Mouse (Mus musculus): ENCODE measurements around the gene Defb30. TPM values are rescaled to one million over a fixed set of nuclear protein-coding genes. Genes with fewer than 3 reads are reported as not detected.

Defb30 gene
- polyA plus RNA-seq, 1 experiment: not detected

DNA sequence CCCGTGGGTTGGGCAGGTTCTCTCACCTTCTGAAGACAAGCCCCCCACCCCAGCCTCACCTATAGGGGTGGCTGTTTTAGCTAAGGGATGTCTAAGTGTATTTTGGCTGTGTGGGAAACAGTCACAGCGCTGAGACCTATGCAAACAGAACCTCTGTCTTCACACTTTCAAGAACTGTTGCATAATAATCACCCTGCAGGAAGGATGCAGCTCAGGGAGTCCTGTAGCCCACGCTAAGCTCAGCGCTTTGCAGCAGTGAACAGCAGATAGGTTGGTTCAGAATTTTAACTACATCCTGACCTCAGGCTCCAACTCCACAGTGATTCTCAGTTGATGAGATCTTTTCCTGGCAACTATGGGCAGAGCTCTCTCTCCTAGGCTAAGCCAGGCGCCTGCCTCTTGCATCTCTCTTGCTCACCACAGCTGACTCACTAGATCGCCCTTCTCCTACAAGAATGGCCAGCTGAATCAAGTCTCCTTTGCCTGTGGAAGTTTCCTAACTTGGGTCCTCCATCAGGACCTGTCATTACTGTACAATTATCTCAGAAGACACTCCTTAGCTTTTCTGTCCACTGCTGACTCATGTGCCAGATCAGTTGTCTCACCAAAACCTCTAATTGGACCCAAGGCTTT, 29.1 kb downstream of the Defb30 start:
- Histone ChIP-seq H3K4me3 (no peak overlapping the region), H3K36me3 (ENCODE audit: control insufficient read depth, insufficient read depth) (no peaks in the 10 kb centered on the region), H3K27me3 (ENCODE audit: control insufficient read depth, insufficient read depth, insufficient read length) (no peaks in the 10 kb centered on the region), H3K79me2 (ENCODE audit: control insufficient read depth, insufficient read depth) (no peaks in the 10 kb centered on the region), H3K4me2 (ENCODE audit: low read depth) (peak overlapping the region; percentile 87), H3ac (ENCODE audit: control insufficient read depth, insufficient read length) (no peak overlapping the region)
- TF ChIP-seq SRF (IDR thresholded peaks at IDR 0.05; ENCODE audit: control insufficient read depth, insufficient read length, low read depth) (no peak), MYOD1 (IDR thresholded peaks at IDR 0.05; ENCODE audit: control insufficient read depth in 1 of 3, insufficient read length in 2 of 3, low read depth in 2 of 3) (no peak), TCF12 (IDR thresholded peaks at IDR 0.05; ENCODE audit: insufficient read depth, poor library complexity, severe bottlenecking) (no peak), CEBPB (IDR thresholded peaks at IDR 0.05; ENCODE audit: insufficient read depth, poor library complexity, severe bottlenecking) (peak; percentile 87), POLR2A (IDR thresholded peaks at IDR 0.05; ENCODE audit: insufficient read length, low read depth) (peak; percentile 16), POLR2AphosphoS2 (IDR thresholded peaks at IDR 0.05; ENCODE audit: insufficient read length, low read depth) (no peak), MYOG (IDR thresholded peaks at IDR 0.05; ENCODE audit: control insufficient read depth in 1 of 3, insufficient read depth in 1 of 3, insufficient read length in 2 of 3, low read depth in 2 of 3) (no peak)

DNA sequence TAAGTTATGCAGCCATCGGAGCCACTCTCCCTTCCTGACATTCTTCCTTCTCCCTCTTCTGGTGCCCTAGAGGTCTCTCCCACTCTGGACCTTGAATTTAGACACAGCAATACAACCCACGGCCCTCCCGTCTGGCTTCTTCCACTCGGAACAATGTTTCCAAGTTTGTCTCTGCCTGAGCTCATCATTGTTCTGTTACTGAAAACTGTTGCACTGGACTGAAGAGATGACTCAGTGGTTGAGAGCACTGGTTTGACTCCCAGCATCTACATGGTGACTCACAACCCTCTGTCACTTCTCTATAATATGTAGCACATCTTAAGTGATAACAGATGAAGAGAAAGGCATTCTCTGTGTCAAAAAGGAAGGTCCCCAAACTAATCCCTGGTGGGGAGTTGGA, 35.1 kb downstream of the Defb30 start:
- no peak for TF ChIP-seq REST (IDR thresholded peaks at IDR 0.05; ENCODE audit: insufficient read depth, insufficient read length)
- Histone ChIP-seq H3K4me2 (ENCODE audit: low read depth) (peak overlapping the region; percentile 63), H3K4me3 (no peak overlapping the region), H3K27me3 (ENCODE audit: control insufficient read depth, insufficient read depth, insufficient read length) (no peaks in the 10 kb centered on the region), H3K36me3 (ENCODE audit: control insufficient read depth, insufficient read depth) (no peaks in the 10 kb centered on the region), H3K79me2 (ENCODE audit: control insufficient read depth, insufficient read depth) (no peaks in the 10 kb centered on the region), H3ac (ENCODE audit: control insufficient read depth, insufficient read length) (no peak overlapping the region)

DNA sequence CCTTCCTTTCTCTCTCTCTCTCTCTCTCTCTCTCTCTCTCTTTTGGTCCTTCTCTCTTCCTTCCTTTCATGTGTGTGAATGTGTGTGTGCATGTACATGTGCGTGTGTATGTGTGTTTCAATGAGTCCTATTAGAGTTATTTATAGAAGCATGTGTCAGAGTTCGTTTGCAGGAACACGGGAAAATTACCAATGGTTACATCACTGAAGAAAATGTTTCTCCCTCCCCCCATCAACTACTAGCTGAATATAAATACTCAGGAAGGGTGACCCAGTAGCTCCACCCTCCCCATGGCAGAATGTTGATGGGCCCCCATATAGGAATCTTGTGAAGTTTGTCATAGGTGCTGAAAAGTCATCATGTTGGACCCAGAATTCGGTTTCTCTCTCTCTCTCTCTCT, 36.7 kb downstream of the Defb30 start:
- Histone ChIP-seq H3K27me3 (ENCODE audit: control insufficient read depth, insufficient read depth, insufficient read length) (no peaks in the 10 kb centered on the region), H3ac (ENCODE audit: control insufficient read depth, insufficient read length) (no peak overlapping the region), H3K4me3 (no peak overlapping the region), H3K79me2 (ENCODE audit: control insufficient read depth, insufficient read depth) (no peaks in the 10 kb centered on the region), H3K36me3 (ENCODE audit: control insufficient read depth, insufficient read depth) (no peaks in the 10 kb centered on the region), H3K4me2 (ENCODE audit: low read depth) (no peak overlapping the region)
- TF ChIP-seq MYOD1 (IDR thresholded peaks at IDR 0.05; ENCODE audit: control insufficient read depth in 1 of 3, insufficient read length in 2 of 3, low read depth in 2 of 3) (no peak), CEBPB (IDR thresholded peaks at IDR 0.05; ENCODE audit: insufficient read depth, poor library complexity, severe bottlenecking) (peak; percentile 83)

DNA sequence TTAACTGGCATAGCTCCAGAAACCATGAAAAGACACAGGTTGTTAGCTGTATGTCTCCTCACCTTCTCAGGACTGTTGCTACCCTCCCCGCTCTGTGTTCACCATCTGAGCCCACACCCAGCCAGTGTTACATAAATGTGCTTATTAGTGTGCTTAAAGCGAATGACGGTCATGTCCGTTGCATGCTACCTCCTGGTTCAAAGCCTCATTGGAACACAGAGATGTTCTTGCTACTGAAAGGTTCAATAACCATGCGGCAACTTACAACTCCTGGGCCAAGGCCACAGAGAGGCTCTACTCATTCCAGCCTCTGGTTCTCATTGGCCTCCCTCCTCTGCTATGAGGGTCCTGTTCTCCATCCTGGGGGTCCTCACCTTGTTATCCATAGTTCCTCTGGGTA, 38.3 kb downstream of the Defb30 start, which contains the start of gene Defb43:
TSS of gene Defb43 (plus strand) at position 301 of the 400 bp plus-strand sequence.
- Histone ChIP-seq H3K4me2 (ENCODE audit: low read depth) (no peak within 1 kb of the TSS), H3ac (ENCODE audit: control insufficient read depth, insufficient read length) (no peak within 1 kb of the TSS), H3K79me2 (ENCODE audit: control insufficient read depth, insufficient read depth) (no peaks in the 10 kb centered on the region), H3K36me3 (ENCODE audit: control insufficient read depth, insufficient read depth) (no peaks in the 10 kb centered on the region), H3K27me3 (ENCODE audit: control insufficient read depth, insufficient read depth, insufficient read length) (no peaks in the 10 kb centered on the region), H3K4me3 (no peak within 1 kb of the TSS)
- TF ChIP-seq TCF3 (IDR thresholded peaks at IDR 0.05; ENCODE audit: insufficient read length, low read depth) (no peak), E2F4 (IDR thresholded peaks at IDR 0.05; ENCODE audit: insufficient read depth) (no peak), MAX (IDR thresholded peaks at IDR 0.05; ENCODE audit: low read depth) (no peak), POLR2A (IDR thresholded peaks at IDR 0.05; ENCODE audit: insufficient read length, low read depth) (no peak), CEBPB (IDR thresholded peaks at IDR 0.05; ENCODE audit: insufficient read depth, poor library complexity, severe bottlenecking) (no peak), SRF (IDR thresholded peaks at IDR 0.05; ENCODE audit: control insufficient read depth, insufficient read length, low read depth) (no peak), MYOD1 (IDR thresholded peaks at IDR 0.05; ENCODE audit: control insufficient read depth in 1 of 3, insufficient read length in 2 of 3, low read depth in 2 of 3) (no peak), USF1 (IDR thresholded peaks at IDR 0.05; ENCODE audit: low read depth) (no peak)

DNA sequence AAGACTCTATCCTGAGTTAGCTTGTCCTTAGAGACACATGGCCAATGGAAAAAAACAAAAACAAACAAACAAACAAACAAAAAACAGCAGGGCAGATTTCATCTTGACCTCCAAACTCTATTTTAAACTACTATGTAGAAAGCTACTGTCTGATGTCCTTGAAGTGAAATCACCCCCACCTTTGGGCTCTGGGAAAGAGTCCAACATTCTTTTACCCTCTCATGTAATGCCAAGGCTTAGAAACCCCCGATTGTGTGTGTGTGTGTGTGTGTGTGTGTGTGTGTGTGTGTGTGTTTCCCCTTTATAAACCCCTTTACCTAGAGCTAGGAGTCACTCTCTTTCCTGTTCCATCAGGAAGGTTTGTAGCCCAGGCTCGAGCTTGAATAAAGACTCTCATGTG, 47.2 kb downstream of the Defb30 start:
- no peaks in the 10 kb centered on the region for H3K79me2 ChIP-seq (ENCODE audit: control insufficient read depth, insufficient read depth)

More for the DNA sequence above, 47.2 kb downstream of the Defb30 start:
- TF ChIP-seq SRF (IDR thresholded peaks at IDR 0.05; ENCODE audit: control insufficient read depth, insufficient read length, low read depth) (no peak), TCF3 (IDR thresholded peaks at IDR 0.05; ENCODE audit: insufficient read length, low read depth) (no peak), MYOD1 (IDR thresholded peaks at IDR 0.05; ENCODE audit: control insufficient read depth in 1 of 3, insufficient read length in 2 of 3, low read depth in 2 of 3) (no peak), POLR2A (IDR thresholded peaks at IDR 0.05; ENCODE audit: insufficient read length, low read depth) (no peak), MAX (IDR thresholded peaks at IDR 0.05; ENCODE audit: low read depth) (no peak), CEBPB (IDR thresholded peaks at IDR 0.05; ENCODE audit: insufficient read depth, poor library complexity, severe bottlenecking) (no peak), REST (IDR thresholded peaks at IDR 0.05; ENCODE audit: insufficient read depth, insufficient read length) (no peak), POLR2AphosphoS2 (IDR thresholded peaks at IDR 0.05; ENCODE audit: insufficient read length, low read depth) (no peak), USF1 (IDR thresholded peaks at IDR 0.05; ENCODE audit: low read depth) (no peak)
- Histone ChIP-seq H3K4me3 (no peak overlapping the region), H3K36me3 (ENCODE audit: control insufficient read depth, insufficient read depth) (no peaks in the 10 kb centered on the region), H3K4me2 (ENCODE audit: low read depth) (no peak overlapping the region), H3ac (ENCODE audit: control insufficient read depth, insufficient read length) (no peak overlapping the region), H3K27me3 (ENCODE audit: control insufficient read depth, insufficient read depth, insufficient read length) (no peaks in the 10 kb centered on the region)
